ENCODE assay signal across 1 mouse cellular context in the genomic region with DNA sequence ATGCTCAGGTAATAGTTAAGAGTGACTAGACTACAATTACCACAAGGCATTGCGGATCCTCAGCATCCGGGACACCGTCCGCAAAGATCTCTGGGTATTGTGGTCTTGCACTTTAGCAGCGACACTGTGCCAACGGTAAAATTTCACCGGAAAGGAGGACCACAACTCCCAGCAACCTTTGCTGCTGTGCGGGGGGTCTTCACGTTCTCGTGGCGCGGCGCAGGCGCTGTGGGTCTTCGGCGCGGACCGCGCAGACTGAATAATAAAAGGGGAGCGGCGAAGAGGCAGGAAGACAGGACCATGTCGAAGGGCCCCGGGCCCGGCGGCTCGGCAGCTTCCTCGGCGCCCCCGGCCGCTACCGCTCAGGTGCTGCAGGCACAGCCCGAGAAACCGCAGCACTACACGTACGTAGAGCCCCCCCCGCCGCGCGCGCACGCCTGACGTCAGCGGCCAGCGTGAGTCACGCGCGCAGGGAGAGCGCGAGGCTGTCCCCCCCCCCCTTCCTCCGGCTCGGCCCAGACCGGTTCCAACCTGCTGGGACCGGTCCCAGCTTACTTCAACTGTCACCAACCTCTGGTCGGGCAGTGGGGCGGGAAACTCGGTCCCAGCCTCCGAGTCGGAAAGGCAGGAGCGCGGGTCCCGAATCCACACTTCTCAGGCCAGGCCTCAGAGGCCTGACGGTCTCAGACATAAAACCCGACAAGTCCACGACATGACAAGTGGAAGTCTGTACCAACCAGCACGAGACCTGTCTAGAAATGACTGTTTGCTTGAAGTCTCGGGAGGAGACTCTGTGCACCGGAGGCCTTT.
TF ChIP-seq lines count a peak whose summit lies in the region.

TSS of gene Unk (plus strand) at position 235 of the 810 bp plus-strand sequence.

TF ChIP-seq in CH12.LX, 34 proteins besides CTCF, POLR2A, EP300 and RAD21 (continued from another document):
- TF ChIP-seq KAT2A (IDR thresholded peaks at IDR 0.05; ENCODE audit: insufficient replicate concordance, low read length): peak; percentile 100
- TF ChIP-seq BHLHE40 (IDR thresholded peaks at IDR 0.05; ENCODE audit: low read depth, low read length): peak; percentile 90
- peak; percentile 96 for TF ChIP-seq HCFC1 (IDR thresholded peaks at IDR 0.05; ENCODE audit: low read depth, low read length)
- TF ChIP-seq NELFE (IDR thresholded peaks at IDR 0.05; ENCODE audit: low read depth, low read length): peak; percentile 70
- TF ChIP-seq E2F4 (IDR thresholded peaks at IDR 0.05; ENCODE audit: insufficient replicate concordance, low read depth, low read length): no peak; the same call in 1 of the 2 replicates
- no peak for TF ChIP-seq ZC3H11A (IDR thresholded peaks at IDR 0.05; ENCODE audit: low read depth, low read length)
- TF ChIP-seq ELF1 (IDR thresholded peaks at IDR 0.05; ENCODE audit: low read depth, low read length): peak; percentile 92
- TF ChIP-seq ZMIZ1 (IDR thresholded peaks at IDR 0.05; ENCODE audit: low read depth, low read length): 0 out of 2 replicates have a peak, but pooled peaks have one; percentile 4
- peak; percentile 94 for TF ChIP-seq MYC (IDR thresholded peaks at IDR 0.05; ENCODE audit: low read depth, low read length)
- peak; percentile 68 for TF ChIP-seq IRF4 (IDR thresholded peaks at IDR 0.05; ENCODE audit: low read depth, low read length)
- peak; percentile 89 for TF ChIP-seq MAZ (IDR thresholded peaks at IDR 0.05; ENCODE audit: low read depth, low read length)
- TF ChIP-seq MAX (IDR thresholded peaks at IDR 0.05; ENCODE audit: low read length): no peak
- TF ChIP-seq ETS1 (conservative IDR thresholded peaks at IDR 0.05; ENCODE audit: low read depth, low read length): no peak
- TF ChIP-seq SIN3A (IDR thresholded peaks at IDR 0.05; ENCODE audit: low read length): peak; percentile 82; the same call in 1 of the 2 replicates
